Mouse (Mus musculus): ENCODE data around the gene Ltbp1. TPM values are rescaled to one million over a fixed set of nuclear protein-coding genes. Genes with fewer than 3 reads are reported as not detected.
A peak's percentile ranks its signal among the peaks of the same experiment; 100 is the strongest.

Ltbp1 gene
- polyA plus RNA-seq, 1 experiment from 2014 or later, result 174 TPM

DNA sequence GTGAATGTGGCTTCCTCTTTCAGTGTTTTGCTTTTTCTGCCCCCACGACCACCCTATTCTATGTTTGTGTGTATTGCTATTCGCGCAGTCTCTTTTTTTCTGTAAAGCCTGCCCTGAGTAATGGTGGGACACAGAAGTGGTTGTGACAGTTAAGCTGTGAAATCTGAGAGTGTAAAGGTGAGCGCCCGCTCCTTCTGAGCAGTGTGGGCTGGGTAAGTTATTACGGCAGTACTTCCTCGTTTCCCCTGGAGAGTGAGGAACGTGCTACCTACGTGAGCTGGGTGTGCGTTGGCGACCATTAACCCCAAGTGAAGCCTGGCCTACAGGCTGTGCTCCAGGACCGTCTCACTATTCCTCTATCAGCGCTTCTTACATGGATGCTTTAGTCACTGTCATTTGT lies 328.4 kb downstream of the Ltbp1 start:
- CTCF ChIA-PET, result no interaction called here
- in situ Hi-C loops (cut with MboI; ENCODE audit: low pct_unique_long_range_greater_than_20kb), result no loop called here

DNA sequence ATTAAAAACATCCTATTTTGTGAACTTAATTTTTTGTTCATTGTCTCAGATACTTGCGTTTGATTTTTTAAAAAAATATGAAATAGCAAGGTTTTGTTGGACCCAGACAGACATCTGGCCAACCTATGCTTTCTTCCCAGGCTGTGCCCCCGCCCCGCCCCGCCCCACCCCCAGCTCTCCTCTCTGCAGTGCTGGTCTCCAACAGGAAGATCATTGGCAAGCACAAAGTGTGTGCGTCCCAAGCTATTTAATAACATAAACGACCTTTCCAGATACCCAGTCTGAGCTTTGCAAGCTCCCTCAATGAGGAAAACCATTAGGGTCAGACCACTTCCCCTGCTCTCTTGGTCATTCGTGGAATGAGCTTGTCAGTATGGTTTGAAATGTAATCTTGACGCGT lies 330.3 kb downstream of the Ltbp1 start:
- ChIA-PET CTCF (interaction anchor here (1.0 to 1.6 kb wide), 3 partner anchors 8 to 20 kb away, joined by 3 to 7 read pairs (median 3); no protein-coding TSS in a partner anchor), POLR2A (no interaction called here)
- DNase-seq (ENCODE audit: low read depth, low spot score), result no peak
- H3K27me3 ChIP-seq, result no peaks in the 10 kb centered on the region
- in situ Hi-C loops (cut with MboI; ENCODE audit: low pct_unique_long_range_greater_than_20kb), result no loop called here
- no peak for TF ChIP-seq CTCF (IDR thresholded peaks at IDR 0.05)
- ATAC-seq, result no peak

More for the DNA sequence above, 328.4 kb downstream of the Ltbp1 start:
- no peaks in the 10 kb centered on the region for H3K27me3 ChIP-seq
- POLR2A ChIA-PET, result no interaction called here
- no peak for ATAC-seq
- no peak for TF ChIP-seq CTCF (IDR thresholded peaks at IDR 0.05)
- DNase-seq (ENCODE audit: low read depth, low spot score), result no peak

DNA sequence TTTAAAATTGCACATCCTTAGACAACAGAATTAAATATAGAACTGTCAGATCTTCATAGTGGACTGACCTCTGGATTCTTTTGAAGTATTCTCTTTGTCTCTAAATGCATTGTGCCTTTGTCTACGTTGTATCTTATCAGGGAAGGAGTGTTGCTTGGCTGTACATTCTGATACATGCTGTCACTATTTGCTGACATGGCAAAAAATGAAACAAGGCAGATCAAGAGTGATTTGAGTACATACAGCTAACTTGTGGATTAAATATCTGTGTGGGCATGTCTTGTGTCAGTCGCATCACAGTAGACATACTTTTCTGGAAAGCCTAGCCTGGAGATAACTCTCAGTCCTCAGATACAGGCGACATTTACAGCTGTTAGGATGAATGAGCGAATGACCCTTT lies 335.9 kb downstream of the Ltbp1 start:
- POLR2A ChIA-PET, result no interaction called here
- CTCF ChIA-PET, result no interaction called here
- H3K27me3 ChIP-seq, result no peaks in the 10 kb centered on the region
- ATAC-seq, result no peak
- no peak for DNase-seq (ENCODE audit: low read depth, low spot score)
- TF ChIP-seq CTCF (IDR thresholded peaks at IDR 0.05), result no peak
- in situ Hi-C loops (cut with MboI; ENCODE audit: low pct_unique_long_range_greater_than_20kb), result no loop called here

DNA sequence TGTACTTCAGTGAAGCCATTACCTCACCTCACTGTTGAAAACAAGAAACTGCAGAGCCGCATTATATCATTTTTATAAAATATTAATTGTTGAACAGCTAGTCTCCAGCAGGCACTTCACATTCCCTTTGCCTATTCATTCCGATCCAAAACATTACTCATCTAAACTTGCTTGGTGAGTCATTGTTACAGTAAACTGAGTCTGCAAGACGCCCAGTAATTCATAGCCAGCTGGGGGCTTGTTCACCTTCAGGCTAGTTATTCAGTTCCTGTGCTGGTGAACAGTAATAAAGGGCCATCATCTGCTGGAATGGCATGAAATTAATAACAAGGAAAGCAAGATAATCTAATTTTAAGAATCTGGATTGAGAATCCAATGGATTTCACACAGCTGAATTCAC lies 339.7 kb downstream of the Ltbp1 start:
- POLR2A ChIA-PET, result no interaction called here
- DNase-seq (ENCODE audit: low read depth, low spot score) (peak; percentile 51), ATAC-seq (peak; percentile 93)
- H3K27me3 ChIP-seq, result no peaks in the 10 kb centered on the region
- no peak for TF ChIP-seq CTCF (IDR thresholded peaks at IDR 0.05)
- CTCF ChIA-PET, result interaction anchor here (1.1 to 1.7 kb wide), 4 partner anchors 9 to 41 kb away, joined by 3 to 4 read pairs (median 3); no protein-coding TSS in a partner anchor
- in situ Hi-C loops (cut with MboI; ENCODE audit: low pct_unique_long_range_greater_than_20kb), result no loop called here

DNA sequence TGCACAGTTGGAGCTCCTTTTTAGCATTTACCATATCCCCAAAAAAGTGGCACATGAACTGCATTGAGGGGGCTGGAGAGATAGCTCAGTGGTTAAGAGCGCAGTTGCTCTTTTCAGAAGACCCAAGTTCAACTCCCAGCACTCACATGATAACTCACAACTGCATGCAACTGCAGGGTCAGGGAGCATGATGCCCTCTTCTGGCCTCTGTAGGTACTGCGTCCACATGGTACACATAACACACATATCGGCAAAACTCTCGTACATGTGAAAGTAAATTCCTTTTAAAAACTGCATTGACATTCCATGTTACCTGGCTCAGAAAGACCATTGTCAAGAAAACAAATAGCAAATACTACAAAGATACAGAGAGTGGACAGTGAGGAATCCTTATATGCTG lies 342.0 kb downstream of the Ltbp1 start:
- DNase-seq (ENCODE audit: low read depth, low spot score), result no peak
- in situ Hi-C loops (cut with MboI; ENCODE audit: low pct_unique_long_range_greater_than_20kb), result no loop called here
- no peak for ATAC-seq
- ChIA-PET POLR2A (no interaction called here), CTCF (interaction anchor here (1.6 to 1.9 kb wide), 2 partner anchors 14 to 42 kb away, joined by 5 to 6 read pairs; no protein-coding TSS in a partner anchor)
- TF ChIP-seq CTCF (IDR thresholded peaks at IDR 0.05), result peak; percentile 57
- H3K27me3 ChIP-seq, result no peaks in the 10 kb centered on the region

DNA sequence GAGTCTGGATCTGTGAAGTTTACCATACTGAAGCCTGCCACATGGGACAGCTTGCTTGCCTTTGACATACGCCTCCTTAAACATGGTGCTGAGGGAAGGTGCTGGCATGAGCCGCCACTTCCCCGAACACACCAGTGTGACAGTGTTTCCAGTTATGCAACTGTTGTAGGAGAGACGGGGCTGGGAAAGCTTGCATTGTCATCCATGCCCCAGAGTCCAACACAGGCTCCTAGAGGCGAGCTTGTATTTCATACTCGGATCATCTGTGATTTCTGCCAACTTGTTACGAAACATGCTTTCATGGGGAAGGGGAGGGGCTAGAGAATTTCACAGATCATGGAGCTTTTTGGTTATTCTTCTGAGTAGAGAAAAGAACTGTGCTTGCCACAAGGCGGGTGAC lies 343.7 kb downstream of the Ltbp1 start:
- DNase-seq (ENCODE audit: low read depth, low spot score) (no peak), ATAC-seq (no peak)
- ChIA-PET CTCF (interaction anchor here (1.2 kb wide), 1 partner anchor 13 kb away, joined by 3 read pairs; no protein-coding TSS in a partner anchor), POLR2A (no interaction called here)
- no peaks in the 10 kb centered on the region for H3K27me3 ChIP-seq
- no peak for TF ChIP-seq CTCF (IDR thresholded peaks at IDR 0.05)
- in situ Hi-C loops (cut with MboI; ENCODE audit: low pct_unique_long_range_greater_than_20kb), result no loop called here

DNA sequence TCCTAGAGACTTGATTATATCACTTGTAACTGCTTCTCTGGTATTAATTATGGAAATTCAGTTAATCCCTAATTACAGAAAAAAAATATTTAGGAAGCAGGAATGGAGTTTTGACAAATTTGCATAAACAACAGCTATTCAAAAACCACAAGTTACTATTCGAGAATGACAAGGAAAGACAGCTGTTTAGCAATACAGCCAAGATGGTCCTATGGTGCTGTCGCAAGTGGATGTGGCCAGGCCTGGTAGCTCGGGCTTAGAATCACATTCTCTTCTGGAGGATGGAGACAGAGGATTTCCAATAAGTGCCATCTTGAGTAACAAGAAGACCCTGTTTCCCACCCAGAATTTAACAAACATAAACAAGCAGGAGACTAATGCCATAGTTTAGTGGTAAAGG lies 344.2 kb downstream of the Ltbp1 start:
- ATAC-seq (no peak), DNase-seq (ENCODE audit: low read depth, low spot score) (no peak)
- no peak for TF ChIP-seq CTCF (IDR thresholded peaks at IDR 0.05)
- CTCF ChIA-PET, result interaction anchor here (1.2 kb wide), 1 partner anchor 14 kb away, joined by 3 read pairs; no protein-coding TSS in a partner anchor
- no peaks in the 10 kb centered on the region for H3K27me3 ChIP-seq
- POLR2A ChIA-PET, result no interaction called here
- in situ Hi-C loops (cut with MboI; ENCODE audit: low pct_unique_long_range_greater_than_20kb), result no loop called here

DNA sequence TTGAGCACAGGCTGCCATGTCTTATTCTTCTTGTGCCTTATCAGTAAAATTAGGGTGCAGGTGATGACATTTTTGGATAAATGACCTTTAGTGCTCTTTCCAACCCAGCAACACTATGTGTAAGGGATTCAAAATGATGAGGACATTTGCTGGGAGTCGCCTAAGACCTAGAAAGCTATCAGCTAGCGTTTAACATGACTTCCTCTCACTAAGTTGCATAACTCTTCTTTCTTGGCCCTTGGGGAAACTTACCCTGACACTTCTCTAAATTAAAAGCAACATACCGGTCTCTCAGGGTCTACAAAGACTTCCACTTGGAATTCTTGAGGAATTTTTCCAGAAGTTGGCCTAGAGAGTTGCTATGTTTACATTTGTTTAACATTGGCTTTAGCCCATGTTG lies 348.0 kb downstream of the Ltbp1 start:
- ATAC-seq (no peak), DNase-seq (ENCODE audit: low read depth, low spot score) (no peak)
- TF ChIP-seq CTCF (IDR thresholded peaks at IDR 0.05), result no peak
- POLR2A ChIA-PET, result no interaction called here
- CTCF ChIA-PET, result no interaction called here
- H3K27me3 ChIP-seq, result no peaks in the 10 kb centered on the region
- in situ Hi-C loops (cut with MboI; ENCODE audit: low pct_unique_long_range_greater_than_20kb), result no loop called here

DNA sequence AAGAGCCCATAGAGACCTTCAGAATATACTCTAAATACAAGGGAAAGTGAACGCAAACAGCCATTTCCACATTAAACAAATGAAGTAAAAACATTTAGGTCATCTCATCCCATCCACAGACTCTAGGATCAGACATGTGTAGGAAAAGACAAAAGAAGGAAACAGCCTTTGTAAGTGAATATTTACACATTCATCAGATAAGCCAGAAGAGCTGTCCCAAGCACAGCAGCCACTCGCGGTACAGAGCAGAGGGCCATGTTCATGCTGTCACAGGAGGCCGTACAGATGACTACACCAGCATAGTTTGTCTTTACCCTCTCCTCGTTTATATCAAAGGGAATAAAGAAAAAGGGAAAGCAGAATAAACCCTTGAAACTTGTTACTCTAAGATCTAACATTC lies 350.1 kb downstream of the Ltbp1 start:
- DNase-seq (ENCODE audit: low read depth, low spot score) (no peak), ATAC-seq (no peak)
- ChIA-PET POLR2A (no interaction called here), CTCF (no interaction called here)
- H3K27me3 ChIP-seq, result no peaks in the 10 kb centered on the region
- in situ Hi-C loops (cut with MboI; ENCODE audit: low pct_unique_long_range_greater_than_20kb), result no loop called here
- no peak for TF ChIP-seq CTCF (IDR thresholded peaks at IDR 0.05)

DNA sequence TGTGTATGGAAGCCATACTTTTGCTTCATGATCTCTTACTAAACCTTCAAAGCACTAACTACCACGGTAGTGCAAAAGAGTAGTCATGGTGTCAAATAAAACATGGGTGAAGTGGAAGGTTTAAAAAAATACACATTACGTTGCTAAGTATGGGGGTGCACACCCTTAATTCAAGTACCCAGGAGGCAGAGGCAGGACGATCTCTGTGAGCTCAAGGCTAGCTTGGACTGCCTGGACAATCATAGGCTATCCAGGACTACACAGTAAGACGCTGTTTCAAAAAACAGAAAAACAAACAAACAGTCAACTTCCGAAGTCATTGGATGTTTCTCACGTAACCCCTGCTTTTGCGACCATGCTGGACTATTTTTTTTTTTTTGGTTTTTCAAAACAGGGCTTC lies 354.7 kb downstream of the Ltbp1 start:
- ChIA-PET CTCF (interaction anchor here (2.2 to 4.5 kb wide), 2 partner anchors 9 to 12 kb away, joined by 5 to 28 read pairs; no protein-coding TSS in a partner anchor), POLR2A (no interaction called here)
- TF ChIP-seq CTCF (IDR thresholded peaks at IDR 0.05), result no peak
- no peaks in the 10 kb centered on the region for H3K27me3 ChIP-seq
- in situ Hi-C loops (cut with MboI; ENCODE audit: low pct_unique_long_range_greater_than_20kb), result no loop called here
- DNase-seq (ENCODE audit: low read depth, low spot score) (no peak), ATAC-seq (no peak)

DNA sequence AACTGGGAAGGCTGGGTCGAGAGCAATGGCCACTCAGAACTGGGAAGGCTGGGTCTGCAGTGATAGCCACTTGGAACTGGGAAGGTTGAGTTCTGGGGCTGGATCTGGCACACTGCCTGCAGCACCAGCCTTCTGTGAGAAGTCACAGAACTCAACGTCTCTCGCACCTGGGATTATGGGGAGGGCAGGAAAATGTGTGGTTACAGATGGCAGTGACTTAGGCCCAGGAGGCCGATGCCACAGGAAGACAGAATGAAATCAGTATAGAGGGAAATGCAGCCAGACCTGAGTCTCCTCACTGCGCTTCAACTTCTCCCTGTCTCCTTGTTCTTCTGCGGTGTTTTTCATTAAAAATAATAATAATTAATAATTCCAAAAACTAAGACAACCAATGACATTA lies 361.0 kb downstream of the Ltbp1 start:
- DNase-seq (ENCODE audit: low read depth, low spot score) (no peak), ATAC-seq (no peak)
- no peak for TF ChIP-seq CTCF (IDR thresholded peaks at IDR 0.05)
- ChIA-PET POLR2A (no interaction called here), CTCF (no interaction called here)
- H3K27me3 ChIP-seq, result no peaks in the 10 kb centered on the region
- in situ Hi-C loops (cut with MboI; ENCODE audit: low pct_unique_long_range_greater_than_20kb), result no loop called here

DNA sequence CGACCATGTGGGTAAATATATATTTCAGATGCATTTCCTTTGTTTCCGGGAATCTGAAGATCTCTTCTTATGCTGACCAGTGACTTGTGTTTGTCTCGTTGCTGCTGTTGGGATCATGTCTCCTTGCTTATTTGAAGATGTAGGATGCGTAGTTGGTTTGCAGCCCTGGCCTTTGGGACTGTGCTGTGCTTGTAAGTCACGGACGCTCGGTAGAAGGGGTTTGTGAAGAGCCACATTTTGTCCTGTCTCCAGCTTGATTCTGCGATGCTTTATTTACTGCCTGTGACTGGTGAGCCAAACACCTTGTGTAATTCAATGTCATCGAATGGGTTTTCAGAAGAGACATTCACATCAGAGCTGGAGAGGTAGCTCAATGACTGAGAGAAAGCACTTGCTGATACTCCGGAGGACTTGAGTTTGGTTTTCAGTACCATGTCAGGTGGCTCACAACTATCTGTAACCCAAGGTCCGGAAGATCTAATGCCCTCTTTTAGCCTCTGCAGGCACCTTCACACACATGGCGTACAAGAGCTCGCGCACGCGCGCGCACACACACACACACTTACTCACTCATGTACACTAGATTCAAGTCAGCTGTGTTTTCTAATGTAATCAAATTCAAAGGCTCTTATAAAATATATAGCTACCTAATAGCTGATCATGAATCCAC lies 362.3 kb downstream of the Ltbp1 start:
- ChIA-PET CTCF (no interaction called here), POLR2A (no interaction called here)
- TF ChIP-seq CTCF (IDR thresholded peaks at IDR 0.05), result no peak
- ATAC-seq (no peak), DNase-seq (ENCODE audit: low read depth, low spot score) (no peak)
- in situ Hi-C loops (cut with MboI; ENCODE audit: low pct_unique_long_range_greater_than_20kb), result no loop called here
- no peaks in the 10 kb centered on the region for H3K27me3 ChIP-seq

Data from Patski (cell line).